Mouse (Mus musculus) kidney, postnatal 36 days (tissue): ENCODE results near the gene Cypt4.
"Not testable (repeated sequence)": the region's sequence is repeated elsewhere in the genome, so short reads cannot be mapped to it uniquely, and the experiment has no call there.

Source experiments
- DNase-seq, 2 experiments: peaks; one replicate each; pipeline ENCODE4 v3.0.0; 2021 to 2022; ENCODE audit warnings: mixed read lengths in 2 of 2

Gene Cypt4

DNA sequence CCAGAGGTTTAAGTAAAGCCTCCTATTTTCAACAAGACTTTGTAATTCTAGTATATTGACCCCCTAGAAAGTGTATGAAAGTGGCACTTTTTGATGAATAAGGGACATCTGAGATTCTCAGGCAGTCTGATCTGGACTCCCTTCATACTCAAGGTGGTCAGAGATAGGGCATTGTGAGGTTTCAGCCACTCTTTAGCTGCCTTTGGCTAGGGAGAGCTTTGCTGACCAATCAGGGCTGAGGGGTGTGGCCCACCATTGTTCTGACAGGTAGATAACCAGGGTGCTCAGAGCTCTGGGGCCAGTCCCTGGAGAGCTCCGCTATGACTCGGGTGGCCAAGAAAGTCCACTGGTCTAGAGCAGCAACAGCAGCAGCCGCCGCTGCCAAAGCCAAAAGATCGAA lies at the start of gene Cypt4:
Gene Cypt4 (plus strand): TSS at position 301 of the 400 bp plus-strand sequence.
- DNase-seq, result no peak

- not testable (repeated sequence) for DNase-seq
Measured at GRCm38 (mm10) chr9:24637341-24637740, 12.3 kb downstream of the Cypt4 start.
